Mouse (Mus musculus): ENCODE measurements around the gene Ccl2. TPM values are rescaled to one million over a fixed set of nuclear protein-coding genes. Genes with fewer than 3 reads are reported as not detected.

The Ccl2 gene
- polyA plus RNA-seq, 1 experiment: 14.5 TPM

GRCm38 (mm10) chr11:82022504-82023056 lies 12.8 kb upstream of the Ccl2 start:
- Histone ChIP-seq H3K4me1 (ENCODE audit: control insufficient read depth, insufficient read depth, low read length) (peaks cover 2% of the 10 kb centered on the region; the same call in 1 of the 2 replicates), H3K4me3 (replicated peaks; ENCODE audit: control insufficient read depth, low read depth, low read length) (no peak overlapping the region), H3K27ac (ENCODE audit: control insufficient read depth, insufficient read depth, low read depth, low read length, poor library complexity) (no peak overlapping the region)
- 24% methylated on average over 6 of the region's 6 CpGs for WGBS
- TF ChIP-seq POLR2A (IDR thresholded peaks at IDR 0.05; ENCODE audit: borderline replicate concordance, control insufficient read depth, low read depth, low read length) (no peak), CTCF (IDR thresholded peaks at IDR 0.05; ENCODE audit: control insufficient read depth, insufficient read depth, low read length) (no peak)

GRCm38 (mm10) chr11:82023769-82024168 lies 11.6 kb upstream of the Ccl2 start:
- H3K4me3 ChIP-seq (replicated peaks; ENCODE audit: control insufficient read depth, low read depth, low read length): no peak overlapping the region
- 29% methylated on average over 4 of the region's 4 CpGs for WGBS
- H3K27ac ChIP-seq (ENCODE audit: control insufficient read depth, insufficient read depth, low read depth, low read length, poor library complexity): no peak overlapping the region
- peaks cover 2% of the 10 kb centered on the region; the same call in 1 of the 2 replicates for H3K4me1 ChIP-seq (ENCODE audit: control insufficient read depth, insufficient read depth, low read length)
- TF ChIP-seq CTCF (IDR thresholded peaks at IDR 0.05; ENCODE audit: control insufficient read depth, insufficient read depth, low read length): no peak
- TF ChIP-seq POLR2A (IDR thresholded peaks at IDR 0.05; ENCODE audit: borderline replicate concordance, control insufficient read depth, low read depth, low read length): no peak

- WGBS: 60% methylated on average over 2 of the region's 2 CpGs
Observed at GRCm38 (mm10) chr11:82030171-82030570, 5.2 kb upstream of the Ccl2 start.

GRCm38 (mm10) chr11:82032136-82032535 lies 3.2 kb upstream of the Ccl2 start:
- H3K4me3 ChIP-seq (replicated peaks; ENCODE audit: control insufficient read depth, low read depth, low read length): no peak overlapping the region
- no peak overlapping the region for H3K27ac ChIP-seq (ENCODE audit: control insufficient read depth, insufficient read depth, low read depth, low read length, poor library complexity)

More at GRCm38 (mm10) chr11:82030171-82030570, 5.2 kb upstream of the Ccl2 start:
- Histone ChIP-seq H3K4me3 (replicated peaks; ENCODE audit: control insufficient read depth, low read depth, low read length) (no peak overlapping the region), H3K27ac (ENCODE audit: control insufficient read depth, insufficient read depth, low read depth, low read length, poor library complexity) (no peak overlapping the region), H3K4me1 (ENCODE audit: control insufficient read depth, insufficient read depth, low read length) (no peaks in the 10 kb centered on the region)
- TF ChIP-seq CTCF (IDR thresholded peaks at IDR 0.05; ENCODE audit: control insufficient read depth, insufficient read depth, low read length) (no peak), POLR2A (IDR thresholded peaks at IDR 0.05; ENCODE audit: borderline replicate concordance, control insufficient read depth, low read depth, low read length) (no peak)

GRCm38 (mm10) chr11:82032678-82033344 lies 2.6 kb upstream of the Ccl2 start:
- TF ChIP-seq POLR2A (IDR thresholded peaks at IDR 0.05; ENCODE audit: borderline replicate concordance, control insufficient read depth, low read depth, low read length) (no peak), CTCF (IDR thresholded peaks at IDR 0.05; ENCODE audit: control insufficient read depth, insufficient read depth, low read length) (no peak)
- no peaks in the 10 kb centered on the region for H3K4me1 ChIP-seq (ENCODE audit: control insufficient read depth, insufficient read depth, low read length)
- H3K4me3 ChIP-seq (replicated peaks; ENCODE audit: control insufficient read depth, low read depth, low read length): no peak overlapping the region
- no peak overlapping the region for H3K27ac ChIP-seq (ENCODE audit: control insufficient read depth, insufficient read depth, low read depth, low read length, poor library complexity)
- 60% methylated on average over 8 of the region's 8 CpGs for WGBS

More at GRCm38 (mm10) chr11:82032136-82032535, 3.2 kb upstream of the Ccl2 start:
- TF ChIP-seq CTCF (IDR thresholded peaks at IDR 0.05; ENCODE audit: control insufficient read depth, insufficient read depth, low read length) (no peak), POLR2A (IDR thresholded peaks at IDR 0.05; ENCODE audit: borderline replicate concordance, control insufficient read depth, low read depth, low read length) (no peak)
- no peaks in the 10 kb centered on the region for H3K4me1 ChIP-seq (ENCODE audit: control insufficient read depth, insufficient read depth, low read length)

GRCm38 (mm10) chr11:82034446-82034845 lies 925 bp upstream of the Ccl2 start:
- TF ChIP-seq CTCF (IDR thresholded peaks at IDR 0.05; ENCODE audit: control insufficient read depth, insufficient read depth, low read length): no peak
- no peak for TF ChIP-seq POLR2A (IDR thresholded peaks at IDR 0.05; ENCODE audit: borderline replicate concordance, control insufficient read depth, low read depth, low read length)
- no peak overlapping the region for H3K27ac ChIP-seq (ENCODE audit: control insufficient read depth, insufficient read depth, low read depth, low read length, poor library complexity)
- H3K4me1 ChIP-seq (ENCODE audit: control insufficient read depth, insufficient read depth, low read length): no peaks in the 10 kb centered on the region
- H3K4me3 ChIP-seq (replicated peaks; ENCODE audit: control insufficient read depth, low read depth, low read length): no peak overlapping the region
- WGBS: 81% methylated on average over 7 of the region's 7 CpGs

- Histone ChIP-seq H3K27ac (ENCODE audit: control insufficient read depth, insufficient read depth, low read depth, low read length, poor library complexity) (no peak overlapping the region), H3K4me3 (replicated peaks; ENCODE audit: control insufficient read depth, low read depth, low read length) (no peak overlapping the region), H3K4me1 (ENCODE audit: control insufficient read depth, insufficient read depth, low read length) (no peaks in the 10 kb centered on the region)
- no peak for TF ChIP-seq POLR2A (IDR thresholded peaks at IDR 0.05; ENCODE audit: borderline replicate concordance, control insufficient read depth, low read depth, low read length)
- TF ChIP-seq CTCF (IDR thresholded peaks at IDR 0.05; ENCODE audit: control insufficient read depth, insufficient read depth, low read length): no peak
- 85% methylated on average over 2 of the region's 2 CpGs for WGBS
Observed at GRCm38 (mm10) chr11:82035857-82036256, 486 bp downstream of the Ccl2 start.

- TF ChIP-seq CTCF (IDR thresholded peaks at IDR 0.05; ENCODE audit: control insufficient read depth, insufficient read depth, low read length) (no peak), POLR2A (IDR thresholded peaks at IDR 0.05; ENCODE audit: borderline replicate concordance, control insufficient read depth, low read depth, low read length) (no peak)
- Histone ChIP-seq H3K27ac (ENCODE audit: control insufficient read depth, insufficient read depth, low read depth, low read length, poor library complexity) (no peak within 1 kb of the TSS), H3K4me1 (ENCODE audit: control insufficient read depth, insufficient read depth, low read length) (no peaks in the 10 kb centered on the region; the same call in 1 of the 2 replicates), H3K4me3 (replicated peaks; ENCODE audit: control insufficient read depth, low read depth, low read length) (no peak within 1 kb of the TSS)
- 17% methylated on average over 2 of the region's 2 CpGs for WGBS
Observed at GRCm38 (mm10) chr11:82038535-82038934, 3.2 kb downstream of the Ccl2 start, which contains the start of gene Gm17268. Gene Gm17268 (minus strand): TSS chr11:82038562.

All from bone marrow, adult 2 months (tissue).